Mouse (Mus musculus): Measurements from ENCODE around the gene Fuca2.

Gene Fuca2

DNA sequence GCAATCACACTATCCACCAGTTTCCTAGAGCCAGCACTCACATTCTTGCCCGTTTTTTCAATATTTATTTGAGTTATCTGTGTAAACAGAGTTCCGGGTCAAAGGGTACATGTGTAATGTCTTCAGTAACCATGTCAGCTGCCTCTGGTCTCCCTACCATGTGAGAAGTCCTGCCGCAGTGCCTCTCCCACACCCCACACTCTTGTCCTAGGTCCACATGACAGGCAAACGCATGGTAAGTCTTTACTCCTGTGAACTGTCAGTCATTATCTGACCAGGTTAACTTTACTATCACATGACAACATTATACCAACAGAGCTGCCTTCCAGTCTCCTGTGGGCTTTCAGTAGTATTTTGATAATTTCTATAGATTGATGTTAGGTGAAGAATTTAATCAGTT, 28.8 kb downstream of the Fuca2 start:
- no peak for DNase-seq (ENCODE audit: extremely low read depth, insufficient read length, low spot score)

- DNase-seq (ENCODE audit: extremely low read depth, insufficient read length, low spot score), result no peak
These were observed 35.4 kb downstream of the Fuca2 start for GRCm38 (mm10) chr10:13534751-13535150.

GRCm38 (mm10) chr10:13536706-13537105, 37.4 kb downstream of the Fuca2 start:
- no peak for DNase-seq (ENCODE audit: extremely low read depth, insufficient read length, low spot score)

DNA sequence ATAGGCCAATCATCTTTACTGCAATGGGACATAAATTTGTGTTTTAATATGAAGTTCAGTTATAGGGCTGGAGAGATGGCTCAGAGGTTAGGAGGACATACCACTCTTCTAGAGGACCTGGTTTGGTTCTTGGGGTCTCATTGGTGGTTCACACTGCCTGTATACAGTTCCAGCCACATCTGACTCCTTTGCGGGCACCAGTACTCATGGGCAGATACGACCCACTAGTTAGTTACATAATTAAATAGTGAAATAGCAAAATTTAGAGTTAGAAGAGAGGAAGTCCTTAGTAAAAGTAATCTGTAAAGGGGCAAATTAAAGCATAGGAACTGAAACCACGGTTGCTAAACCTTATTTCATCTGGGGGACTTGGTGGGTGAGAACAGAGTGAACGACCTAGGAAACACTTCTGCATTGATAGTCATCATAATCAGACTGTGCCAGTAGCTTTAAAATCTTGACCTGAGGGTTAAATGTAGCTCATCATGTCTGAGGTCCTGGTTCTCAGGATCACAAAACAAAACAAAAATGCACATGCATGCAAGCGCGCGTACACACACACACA, 40.5 kb downstream of the Fuca2 start:
- DNase-seq (ENCODE audit: extremely low read depth, insufficient read length, low spot score), result no peak

GRCm38 (mm10) chr10:13541721-13542120, 42.4 kb downstream of the Fuca2 start:
- DNase-seq (ENCODE audit: extremely low read depth, insufficient read length, low spot score), result no peak

DNA sequence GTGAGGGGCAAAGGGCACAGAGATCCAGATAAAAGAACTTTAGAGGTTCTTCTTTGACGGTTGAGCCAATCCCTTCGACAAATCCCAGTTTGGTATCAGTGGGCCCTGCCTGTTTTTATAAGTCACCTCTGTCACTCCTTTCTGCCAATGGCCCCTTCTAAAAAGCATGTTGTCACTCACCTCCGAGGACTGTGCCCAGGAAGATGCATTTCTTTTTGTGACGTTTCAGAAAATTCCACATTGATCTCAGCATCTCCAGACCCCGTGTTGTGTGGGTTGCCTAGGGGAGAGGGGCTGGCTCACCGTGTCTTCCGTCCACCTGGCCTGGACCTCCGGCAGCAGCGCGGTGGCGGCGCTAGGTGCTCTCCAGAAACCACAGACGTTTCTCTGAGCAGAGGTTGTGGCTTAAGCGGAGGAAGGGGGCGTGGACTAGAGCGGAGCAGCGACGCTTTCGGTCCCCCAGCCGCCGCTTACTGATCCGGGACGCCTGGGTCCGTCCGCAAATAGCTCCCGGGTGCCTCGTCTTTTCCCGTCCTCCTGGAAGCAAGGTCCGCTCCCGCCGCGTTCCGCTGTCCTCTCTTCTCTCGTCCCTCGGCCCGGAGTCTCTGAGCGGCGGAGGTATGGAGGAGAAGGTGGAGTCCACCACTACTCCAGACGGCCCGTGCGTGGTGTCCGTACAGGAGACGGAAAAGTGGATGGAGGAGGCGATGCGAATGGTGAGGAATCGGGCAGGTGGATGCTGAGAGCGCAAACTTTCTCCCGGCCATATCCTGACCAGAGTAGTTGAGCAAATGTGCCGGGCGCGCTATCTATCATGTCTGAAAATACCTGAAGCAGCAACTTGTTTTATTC, 53.5 kb downstream of the Fuca2 start, which contains the start of the genes Adat2 and Pex3:
TSS of gene Adat2 (plus strand) at position 249 of the 852 bp plus-strand sequence.
TSS of gene Pex3 (minus strand) at position 497 of the 852 bp plus-strand sequence.
- DNase-seq (ENCODE audit: extremely low read depth, insufficient read length, low spot score), result peak; percentile 91

DNA sequence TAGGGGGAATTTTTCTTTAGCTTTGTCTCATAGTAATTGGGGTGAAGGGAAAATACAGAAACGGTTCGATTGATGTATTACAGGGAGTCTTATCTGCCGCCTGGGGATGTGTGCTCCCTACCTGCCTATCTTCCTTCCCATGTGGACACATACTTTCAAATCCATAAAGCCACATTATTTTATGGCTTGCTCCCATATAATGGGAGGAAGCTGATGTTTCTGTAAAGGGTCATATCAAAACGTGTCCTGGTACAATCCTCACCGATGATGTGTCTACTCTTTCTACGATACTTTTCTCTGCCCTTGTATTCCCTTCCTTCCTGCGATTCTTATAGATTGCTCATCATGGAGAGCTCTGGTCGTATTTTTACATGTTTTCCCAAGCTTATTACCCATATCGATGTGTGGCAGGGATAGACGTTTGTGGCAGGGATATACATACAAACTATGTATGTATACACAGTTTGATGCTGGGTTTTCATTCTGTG, 54.2 kb downstream of the Fuca2 start:
- DNase-seq (ENCODE audit: extremely low read depth, insufficient read length, low spot score), result no peak

DNA sequence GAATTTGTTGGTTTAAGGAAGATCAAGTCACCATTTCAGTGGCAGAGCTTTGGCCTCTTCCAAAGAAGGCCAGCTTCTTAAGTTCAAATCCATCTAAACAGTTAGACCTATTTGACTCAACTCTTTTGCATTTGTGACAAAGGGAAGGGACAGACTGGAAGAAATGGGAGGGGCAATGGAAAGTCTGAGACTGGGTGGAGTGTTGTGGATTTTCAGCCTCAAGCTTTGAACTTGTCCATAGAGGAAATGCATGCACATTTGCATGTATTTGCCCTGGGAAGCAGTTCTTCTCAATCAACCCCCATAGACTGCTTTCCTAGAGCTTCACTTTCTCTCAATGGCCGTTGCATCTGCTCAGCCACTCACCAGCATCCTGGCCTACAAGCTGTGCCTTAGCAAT, 55.0 kb downstream of the Fuca2 start:
- DNase-seq (ENCODE audit: extremely low read depth, insufficient read length, low spot score), result no peak

- no peak for DNase-seq (ENCODE audit: extremely low read depth, insufficient read length, low spot score)
These were observed 60.8 kb downstream of the Fuca2 start for GRCm38 (mm10) chr10:13560014-13560674.

DNA sequence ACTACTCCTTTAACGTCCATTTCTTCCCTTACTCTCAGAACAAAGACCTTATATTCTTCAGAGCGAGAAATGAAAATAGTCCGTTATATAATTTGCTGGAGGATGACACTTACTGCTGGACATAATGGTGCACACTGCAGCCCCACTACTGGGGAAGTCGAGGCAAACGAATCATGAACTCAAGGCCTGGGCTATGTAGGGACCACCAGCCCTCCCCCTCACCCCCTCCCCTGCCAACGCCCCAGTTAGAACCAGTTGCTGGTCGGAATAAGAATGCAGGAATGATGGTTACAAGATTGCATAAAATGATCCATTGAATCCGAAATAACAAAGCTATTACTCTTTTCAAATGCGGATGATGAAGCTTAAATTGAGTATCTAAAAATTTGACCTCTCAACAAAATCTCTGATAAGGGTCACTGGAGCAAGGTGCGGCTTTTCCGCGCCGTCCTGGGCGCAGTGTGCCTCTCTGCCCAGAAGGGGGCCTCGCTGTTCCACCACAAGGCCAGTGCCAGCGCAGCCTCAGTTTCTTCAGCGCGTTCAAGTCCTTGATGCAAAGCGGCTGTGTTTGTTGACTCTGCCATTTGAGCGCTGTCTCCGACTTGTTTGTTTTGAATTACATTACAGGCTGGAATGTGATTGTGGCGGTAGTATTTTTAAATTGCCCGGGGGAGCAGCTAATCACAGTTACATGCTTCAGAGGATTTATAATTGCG, 65.2 kb downstream of the Fuca2 start:
- peak; percentile 25 for DNase-seq (ENCODE audit: extremely low read depth, insufficient read length, low spot score)

- DNase-seq (ENCODE audit: extremely low read depth, insufficient read length, low spot score), result no peak
These were observed 65.7 kb downstream of the Fuca2 start for GRCm38 (mm10) chr10:13565080-13565448.

- DNase-seq (ENCODE audit: extremely low read depth, insufficient read length, low spot score), result no peak
These were observed 67.1 kb downstream of the Fuca2 start for GRCm38 (mm10) chr10:13566393-13566792.
